Mouse (Mus musculus) megakaryocyte, adult 5-6 weeks (primary cell): ENCODE data around the gene Mcat. TPM values are rescaled to one million over a fixed set of nuclear protein-coding genes. Genes with fewer than 3 reads are reported as not detected.
A peak's percentile ranks its signal among the peaks of the same experiment; 100 is the strongest.
"Not testable (repeated sequence)": the region's sequence is repeated elsewhere in the genome, so short reads cannot be mapped to it uniquely, and the experiment has no call there.

ENCODE experiments used
- ATAC-seq: 2 replicates; pipeline ENCODE4 v1.8.0; 2016; ENCODE audit warnings: mild to moderate bottlenecking, inconsistent platforms; ENCODE audit not compliant: poor library complexity, severe bottlenecking
- total RNA-seq, 2 experiments: library from RNA; stranded (forward) in 1 of 2; stranded (reverse) in 1 of 2; fragments of 153-499, 151-499 nt in 1 of 2; fragments of 221-1000, 200-1000 nt in 1 of 2; gene quantifications; 2 replicates each; pipeline versions ENCODE4 v1.2.3 to v1.2.4; 2015 to 2017

The Mcat gene
- total RNA-seq, 2 experiments from 2014 or later: 4.3 to 7.0 TPM

DNA sequence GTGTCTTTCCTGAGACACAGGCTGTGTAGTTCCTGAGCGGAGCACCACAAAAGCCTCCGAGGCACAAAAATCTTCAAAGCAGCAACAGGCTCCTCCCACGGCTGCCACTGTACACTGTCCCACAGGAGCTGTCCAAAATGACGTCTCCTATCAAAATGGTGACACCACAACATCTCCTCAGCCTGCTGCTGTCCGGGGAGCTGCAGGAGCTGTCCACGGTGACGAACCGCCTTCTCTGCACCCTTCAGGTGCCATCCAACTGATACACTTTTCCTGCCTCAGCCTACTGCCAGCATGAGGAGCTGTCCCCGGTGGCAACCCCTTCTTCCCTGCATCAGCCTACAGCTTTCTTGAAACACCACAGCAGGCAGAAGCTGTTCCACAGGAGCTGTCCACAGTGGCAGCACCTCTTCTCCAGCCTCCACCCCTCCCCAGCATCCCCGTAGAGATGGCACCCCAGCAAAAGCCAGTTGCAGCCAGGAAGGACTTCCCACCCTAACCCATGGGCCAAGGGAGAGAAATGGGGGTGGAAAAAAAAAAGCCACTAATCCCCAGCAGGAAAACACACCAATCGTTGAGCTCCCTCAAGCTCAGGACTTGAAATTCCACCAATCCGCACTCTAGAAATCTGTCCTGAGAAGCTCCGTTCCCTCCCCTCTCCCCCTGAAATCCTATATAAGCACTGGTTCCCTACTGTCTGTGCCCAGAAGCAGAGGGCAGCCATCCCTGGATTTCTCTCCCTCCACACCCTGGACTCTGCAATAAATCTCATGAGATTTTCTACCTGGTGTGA lies 50.9 kb downstream of the Mcat start:
- no peak for ATAC-seq

DNA sequence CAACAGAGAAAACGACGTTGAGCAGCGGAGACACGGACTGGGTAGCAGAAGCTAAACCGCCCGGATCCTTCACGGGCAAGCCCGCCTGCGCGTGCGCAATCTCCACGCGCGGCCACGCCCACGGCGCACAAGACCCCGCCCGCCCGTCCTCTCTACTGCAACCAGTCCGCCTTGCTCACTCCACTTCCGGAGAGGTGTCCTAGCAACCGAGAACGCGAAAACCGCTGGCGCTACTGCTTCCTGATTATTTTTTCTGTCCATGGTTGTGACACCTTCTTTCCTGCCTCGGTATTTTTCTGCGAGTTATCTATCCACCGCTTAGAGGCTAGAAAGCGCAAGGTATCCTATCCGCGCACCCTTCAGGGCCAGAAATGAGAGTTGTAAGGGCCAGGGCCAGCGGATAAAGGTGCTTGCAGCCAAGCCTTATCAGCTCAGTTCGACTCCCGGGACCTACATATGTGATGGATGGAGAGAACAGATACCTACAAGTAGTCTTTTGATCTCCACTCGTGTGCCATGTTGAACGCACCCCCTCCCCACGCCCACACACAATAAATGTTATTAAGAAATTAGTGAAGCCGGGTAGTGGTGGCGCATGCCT lies 52.7 kb downstream of the Mcat start, which contains the start of gene Ttll1:
Ttll1 (minus strand) TSS at position 89 of the 601 bp plus-strand sequence.
- peak; percentile 99 for ATAC-seq

DNA sequence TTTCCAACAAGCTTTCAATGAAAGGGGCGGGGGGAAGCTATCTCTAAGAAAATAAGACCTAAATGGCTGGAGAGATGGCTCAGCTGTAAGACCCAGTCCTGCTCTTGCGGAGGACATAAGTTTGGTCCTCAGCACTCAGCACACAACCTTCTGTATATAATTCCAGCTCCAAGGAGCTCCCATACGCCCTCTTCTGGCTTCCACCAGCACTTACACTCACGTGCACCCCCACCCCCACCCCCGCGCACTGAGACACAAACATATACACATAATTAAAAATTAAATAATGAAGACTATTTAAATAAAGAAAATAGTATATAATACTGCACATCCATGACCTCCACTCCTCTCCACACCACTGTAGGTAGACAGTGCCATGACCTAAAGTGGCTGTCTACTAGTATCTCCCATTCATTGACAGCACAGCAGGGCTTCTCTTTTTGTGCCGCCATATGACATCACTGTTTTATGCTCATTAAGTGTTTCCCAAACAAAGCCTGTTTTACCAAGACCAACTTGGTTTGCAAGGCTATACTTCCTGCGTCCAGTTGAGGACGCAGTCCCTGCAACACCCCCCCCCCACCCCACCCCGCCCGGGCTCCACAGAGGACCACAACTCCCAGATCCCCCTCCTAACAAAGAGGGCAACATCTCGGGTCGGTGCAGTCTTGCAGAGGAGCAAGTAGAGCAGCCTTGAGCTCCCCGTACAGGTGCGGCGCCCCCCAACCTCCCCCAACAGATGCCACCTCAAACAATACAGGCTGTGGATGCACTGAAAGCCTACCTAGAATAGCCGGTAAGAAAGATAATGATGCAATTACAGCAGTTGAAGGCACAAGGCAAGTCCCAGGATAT lies 53.4 kb downstream of the Mcat start:
- ATAC-seq: peak; percentile 25

DNA sequence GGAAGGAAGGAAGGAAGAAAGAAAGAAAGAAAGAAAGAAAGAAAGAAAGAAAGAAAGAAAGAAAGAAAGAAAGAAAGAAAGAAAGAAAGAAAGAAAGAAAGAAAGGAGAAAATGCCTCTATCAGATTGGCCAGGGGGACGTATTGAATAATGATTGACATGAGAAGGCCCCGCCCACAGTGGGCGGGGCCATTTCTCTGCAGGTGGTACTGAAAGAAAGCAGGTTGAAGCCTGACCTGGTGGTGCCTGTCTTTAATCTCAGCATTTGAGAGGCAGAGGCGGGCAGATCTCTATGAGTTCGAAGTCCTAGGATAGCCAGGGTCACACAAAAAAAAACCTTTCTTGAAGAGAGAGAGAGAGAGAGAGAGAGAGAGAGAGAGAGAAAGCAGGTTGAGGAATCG lies 62.1 kb downstream of the Mcat start:
- ATAC-seq: not testable (repeated sequence)

DNA sequence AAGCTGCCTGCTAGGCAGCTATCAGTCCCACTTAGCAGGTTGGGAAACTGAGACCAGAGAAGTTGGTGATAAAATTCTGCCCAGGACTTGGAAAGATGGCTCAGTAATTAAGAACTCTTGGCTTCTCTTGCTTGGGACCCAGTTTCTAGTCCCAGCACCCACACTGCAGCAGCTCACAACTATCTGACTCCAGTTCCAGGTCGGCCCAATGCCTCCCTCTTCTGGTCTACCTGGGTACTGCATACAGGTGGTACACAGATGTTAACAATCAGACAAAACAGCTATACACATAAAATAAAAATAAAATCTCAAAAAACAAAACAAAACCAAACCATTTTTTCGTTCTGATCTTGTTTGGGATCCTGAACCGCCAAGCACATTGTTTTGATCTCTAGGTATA lies 63.2 kb downstream of the Mcat start:
- ATAC-seq: peak; percentile 67

DNA sequence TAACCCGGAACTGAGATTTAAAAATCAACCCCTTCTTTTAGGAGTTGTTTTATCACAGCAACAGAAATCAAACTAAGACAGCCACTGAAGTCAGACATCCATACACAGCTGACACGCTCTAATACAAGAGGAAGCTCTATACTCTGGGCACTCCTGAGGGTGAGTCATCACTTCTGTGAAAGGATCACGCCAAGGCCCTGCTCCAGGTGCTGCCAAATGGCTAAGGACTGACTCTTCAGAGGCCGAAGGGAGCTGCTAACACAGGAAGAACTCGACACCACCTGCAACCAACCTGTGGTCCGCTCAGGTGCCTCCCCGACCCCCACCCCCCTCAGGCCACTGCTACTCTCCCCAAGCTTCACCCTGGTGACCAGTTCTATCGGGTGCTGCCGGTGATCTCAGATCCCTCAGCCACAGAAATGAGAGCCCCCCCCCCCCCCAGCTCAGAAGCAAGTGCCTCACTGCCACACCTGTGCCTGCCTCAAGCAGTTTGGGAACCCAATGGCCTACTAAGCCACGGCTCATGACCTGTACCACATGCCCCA lies 64.3 kb downstream of the Mcat start:
- ATAC-seq: no peak

DNA sequence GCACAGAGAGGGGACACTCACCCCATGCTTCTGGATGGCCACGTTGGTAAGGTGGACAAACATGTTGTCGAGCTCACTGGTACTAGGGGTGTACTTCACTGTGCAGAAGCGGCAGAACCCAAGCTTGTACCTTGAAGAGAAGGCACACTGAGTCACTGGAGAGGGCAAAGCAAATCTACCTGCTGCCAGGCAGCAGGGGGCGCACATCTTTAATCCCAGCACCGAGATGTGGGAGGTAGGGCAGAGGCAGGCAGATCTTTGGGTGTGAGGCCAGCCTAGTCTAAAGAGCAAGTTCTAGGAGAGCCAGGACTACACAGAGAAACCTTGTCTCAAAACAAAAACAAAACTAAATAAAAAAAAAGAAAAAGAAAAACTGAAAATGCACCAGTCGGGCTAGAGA lies 66.3 kb downstream of the Mcat start:
- ATAC-seq: no peak

Other genes starting within 250 kb of the Mcat start
- 15.6 and 26.2 TPM in 2 replicates for gene Arfgap3, start 213.5 kb downstream of the Mcat start, total RNA-seq (2015)
- 20.9 and 21.6 TPM in 2 replicates for gene Arfgap3, start 213.5 kb downstream of the Mcat start, total RNA-seq (2017)
- 71.9 and 75.0 TPM in 2 replicates for gene Pacsin2, start 99.2 kb downstream of the Mcat start, total RNA-seq (2015)
- 112 and 115 TPM in 2 replicates for gene Pacsin2, start 99.2 kb downstream of the Mcat start, total RNA-seq (2017)
- gene Ttll1, start 52.9 kb downstream of the Mcat start, total RNA-seq (2015): 3.6 and 3.8 TPM in 2 replicates
- gene Ttll1, start 52.9 kb downstream of the Mcat start, total RNA-seq (2017): 3.2 and 4.4 TPM in 2 replicates
- gene Bik, start 36.9 kb downstream of the Mcat start, total RNA-seq (2015): 0.41 TPM in 1 of 2 replicates, not detected in the other
- 0.40 TPM in 1 of 2 replicates, not detected in the other for gene Bik, start 36.9 kb downstream of the Mcat start, total RNA-seq (2017)
- gene Tspo, start 195 bp downstream of the Mcat start, total RNA-seq (2015): 184 and 209 TPM in 2 replicates
- gene Tspo, start 195 bp downstream of the Mcat start, total RNA-seq (2017): 112 and 119 TPM in 2 replicates
- 5.9 and 6.1 TPM in 2 replicates for gene Ttll12, start 31.4 kb upstream of the Mcat start, total RNA-seq (2015)
- gene Ttll12, start 31.4 kb upstream of the Mcat start, total RNA-seq (2017): 3.0 and 6.5 TPM in 2 replicates
- gene Scube1, start 161.2 kb upstream of the Mcat start, total RNA-seq (2015): not detected in 2 replicates
- not detected in 2 replicates for gene Scube1, start 161.2 kb upstream of the Mcat start, total RNA-seq (2017)
- not detected in 2 replicates for gene Mpped1, start 215.7 kb upstream of the Mcat start, total RNA-seq (2015)
- gene Mpped1, start 215.7 kb upstream of the Mcat start, total RNA-seq (2017): not detected in 2 replicates